Mouse (Mus musculus) hindbrain, embryonic 13.5 days (tissue): ENCODE results near the gene Nbl1. TPM values are rescaled to one million over a fixed set of nuclear protein-coding genes. Genes with fewer than 3 reads are reported as not detected.
A peak's percentile ranks its signal among the peaks of the same experiment; 100 is the strongest.

ENCODE experiments used
- ATAC-seq: fragments of 200-750 bp; cut with Nextera tagmentation; 2 replicates; pipeline ENCODE4 v1.8.0; 2017; ENCODE audit warnings: moderate TSS enrichment; ENCODE audit not compliant: low FRiP score
- H3K27ac ChIP-seq: fragments of 300-500 bp; sonication (generic); 2 replicates; pipeline ENCODE4 v1.5.1; 2015; ENCODE audit warnings: inconsistent platforms, mild to moderate bottlenecking, moderate library complexity
- H3K27me3 ChIP-seq: fragments of 300-500 bp; sonication (generic); 2 replicates; pipeline ENCODE4 v1.6.1; 2015; ENCODE audit warnings: mild to moderate bottlenecking, inconsistent platforms
- H3K36me3 ChIP-seq: fragments of 300-500 bp; sonication (generic); 2 replicates; pipeline ENCODE4 v1.6.1; 2015; ENCODE audit warnings: mild to moderate bottlenecking, inconsistent platforms
- H3K4me1 ChIP-seq: fragments of 300-500 bp; sonication (generic); replicated peaks from 2 replicates; pipeline ENCODE4 v1.6.1; 2015; ENCODE audit warnings: inconsistent platforms
- H3K4me2 ChIP-seq: fragments of 300-500 bp; sonication (generic); 2 replicates; pipeline ENCODE4 v1.6.1; 2015; ENCODE audit warnings: inconsistent platforms, mild to moderate bottlenecking, moderate library complexity
- H3K4me3 ChIP-seq: fragments of 300-500 bp; sonication (generic); 2 replicates; pipeline ENCODE4 v1.5.1; 2015; ENCODE audit warnings: mild to moderate bottlenecking, inconsistent platforms
- H3K9ac ChIP-seq: fragments of 300-500 bp; sonication (generic); 2 replicates; pipeline ENCODE4 v1.6.1; 2015; ENCODE audit warnings: mild to moderate bottlenecking, inconsistent platforms
- H3K9me3 ChIP-seq: fragments of 300-500 bp; sonication (generic); 2 replicates; pipeline ENCODE4 v1.6.1; 2016; ENCODE audit warnings: inconsistent platforms
- WGBS: fragments of 180-500 bp; shearing (Covaris S2); methylation state at CpG from one replicate; pipeline ENCODE4 v1.1.7; 2015; 5-methylcytosine and 5-hydroxymethylcytosine counted together
- polyA plus RNA-seq: library from polyadenylated mRNA; unstranded; fragments of >200 nt; fragmentation: Nextera tagmentation; extraction: Ambion mirVana; gene quantifications from 2 replicates; pipeline ENCODE4 v1.2.1, GENCODE M21; 2015

The Nbl1 gene
- polyA plus RNA-seq, 1 experiment from 2014 or later, result 45.3 TPM

DNA sequence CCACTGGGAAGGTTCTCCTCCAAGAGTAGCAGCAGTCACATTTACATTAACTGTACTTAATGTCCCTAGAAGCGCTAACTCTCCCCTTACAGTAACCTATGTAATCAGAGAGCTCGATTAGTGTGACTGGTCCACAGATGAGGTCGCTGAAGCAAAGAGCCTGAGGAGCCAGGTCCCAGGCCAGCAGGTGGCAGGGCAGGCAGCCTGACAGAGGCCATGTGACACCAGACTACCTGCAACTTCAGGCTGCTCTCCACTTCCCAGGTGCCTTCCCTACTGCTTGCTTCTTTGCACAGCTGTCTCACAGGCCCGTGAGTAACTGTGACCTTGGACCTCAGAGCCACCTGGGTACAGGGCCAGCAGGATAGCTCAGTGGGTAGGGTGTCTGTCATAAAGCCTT is 58.3 kb downstream of the Nbl1 start:
- ATAC-seq, result no peak
- Histone ChIP-seq H3K4me2 (no peak overlapping the region), H3K4me1 (peaks cover 44% of the 10 kb centered on the region), H3K9ac (no peak overlapping the region), H3K9me3 (no peaks in the 10 kb centered on the region), H3K36me3 (no peaks in the 10 kb centered on the region), H3K4me3 (no peak overlapping the region), H3K27ac (no peak overlapping the region), H3K27me3 (peaks cover 16% of the 10 kb centered on the region; the same call in 1 of the 2 replicates)
- WGBS, result 46% methylated on average over 4 of the region's 4 CpGs

DNA sequence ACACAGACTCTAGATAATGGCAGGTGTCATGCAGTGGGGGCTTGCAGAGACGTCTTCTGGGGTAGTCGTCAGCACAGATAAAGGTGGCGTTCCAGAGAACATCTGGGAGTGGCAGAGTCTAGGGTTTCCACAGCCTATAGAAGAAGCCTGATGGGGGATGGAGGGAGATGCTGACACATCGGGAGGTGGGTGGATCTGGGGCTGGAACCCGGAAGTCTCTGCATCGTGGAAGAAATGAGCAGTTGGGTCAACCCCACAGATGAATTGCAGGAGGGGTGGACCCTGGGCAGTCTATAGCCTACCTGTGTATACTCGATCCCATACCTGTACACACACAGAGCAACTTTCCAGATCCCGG is 58.8 kb downstream of the Nbl1 start:
- H3K4me1 ChIP-seq, result peaks cover 42% of the 10 kb centered on the region
- no peak for ATAC-seq
- H3K4me3 ChIP-seq, result no peak overlapping the region
- H3K4me2 ChIP-seq, result no peak overlapping the region
- H3K36me3 ChIP-seq, result no peaks in the 10 kb centered on the region
- H3K9ac ChIP-seq, result no peak overlapping the region
- H3K27me3 ChIP-seq, result peaks cover 16% of the 10 kb centered on the region; the same call in 1 of the 2 replicates
- no peak overlapping the region for H3K27ac ChIP-seq
- no peaks in the 10 kb centered on the region for H3K9me3 ChIP-seq
- WGBS, result 85% methylated on average over 8 of the region's 8 CpGs

DNA sequence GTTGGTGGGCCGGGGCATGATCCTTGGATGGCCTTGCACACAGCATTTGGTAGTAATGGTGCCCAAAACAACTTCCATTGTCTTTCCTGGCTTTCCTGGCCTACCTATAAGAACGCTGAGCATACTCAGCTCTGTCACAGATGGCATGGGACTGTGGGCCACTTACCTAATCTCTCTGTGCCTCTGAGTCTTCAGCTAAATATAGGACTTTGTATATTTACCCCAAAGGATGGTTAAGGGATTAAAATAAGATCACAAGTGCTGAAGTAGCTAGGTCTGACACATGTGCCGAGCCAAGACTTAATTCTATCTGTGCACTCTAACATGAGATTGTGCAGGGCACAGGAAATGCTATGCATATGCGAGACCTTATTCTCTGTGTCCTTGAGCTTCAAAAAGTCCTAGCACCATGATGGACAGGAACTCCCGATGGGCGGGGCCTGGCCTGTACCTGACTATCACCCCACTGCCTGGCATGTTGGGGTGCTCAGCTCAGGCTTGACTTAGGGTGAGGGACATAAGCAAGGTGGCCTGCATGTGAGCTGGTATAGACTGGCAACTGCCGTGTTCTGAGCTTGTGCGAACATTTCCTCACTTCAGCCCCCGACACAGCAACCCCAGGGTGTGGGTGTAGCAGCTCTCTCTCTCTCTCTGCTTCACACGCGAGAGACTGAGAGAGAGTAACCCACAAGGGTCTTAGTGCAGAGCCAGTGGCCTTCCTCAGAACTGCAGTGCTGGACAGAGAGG is 59.4 kb downstream of the Nbl1 start:
- Histone ChIP-seq H3K4me1 (peaks cover 36% of the 10 kb centered on the region), H3K4me2 (no peak overlapping the region), H3K36me3 (no peaks in the 10 kb centered on the region), H3K9ac (no peak overlapping the region), H3K27ac (peak overlapping the region; percentile 35; the same call in 1 of the 2 replicates), H3K9me3 (no peaks in the 10 kb centered on the region), H3K4me3 (no peak overlapping the region), H3K27me3 (peaks cover 17% of the 10 kb centered on the region; the same call in 1 of the 2 replicates)
- ATAC-seq, result no peak
- 83% methylated on average over 11 of the region's 11 CpGs for WGBS

DNA sequence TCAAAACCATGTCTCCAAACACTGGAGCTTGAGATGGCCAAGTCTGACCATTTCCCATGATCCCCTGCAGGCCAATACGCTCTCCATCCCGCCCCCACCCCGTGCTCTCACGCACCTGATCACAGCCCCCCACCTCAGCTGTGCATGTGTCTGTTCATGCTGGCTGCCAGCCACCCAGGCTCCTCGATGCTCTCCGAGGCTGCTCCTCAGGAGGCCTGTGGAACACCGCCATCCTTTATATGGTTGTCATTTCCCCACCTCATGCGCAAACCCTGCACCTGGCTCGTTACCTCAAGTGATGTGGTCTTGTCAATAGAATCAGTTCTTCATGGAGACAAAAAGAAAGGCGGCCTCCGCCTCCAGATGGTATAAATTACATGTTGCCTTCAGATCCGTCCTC is 60.3 kb downstream of the Nbl1 start:
- 72% methylated on average over 12 of the region's 12 CpGs for WGBS
- Histone ChIP-seq H3K4me1 (peaks cover 27% of the 10 kb centered on the region), H3K4me3 (no peak overlapping the region), H3K9ac (no peak overlapping the region), H3K9me3 (no peaks in the 10 kb centered on the region), H3K4me2 (no peak overlapping the region), H3K36me3 (no peaks in the 10 kb centered on the region), H3K27ac (0 out of 2 replicates have a peak overlapping the region, but pooled peaks have one; percentile 35), H3K27me3 (peaks cover 23% of the 10 kb centered on the region)
- no peak for ATAC-seq

Other genes starting within 250 kb of the Nbl1 start
- 0.25 and 0.49 TPM in 2 replicates for gene Pla2g5, start 229.5 kb downstream of the Nbl1 start, polyA plus RNA-seq
- not detected in 2 replicates for gene Gm13030, start 219.0 kb downstream of the Nbl1 start, polyA plus RNA-seq
- not detected in 2 replicates for gene Pla2g2e, start 215.1 kb downstream of the Nbl1 start, polyA plus RNA-seq
- 2.5 and 3.5 TPM in 2 replicates for gene Otud3, start 179.0 kb downstream of the Nbl1 start, polyA plus RNA-seq
- not detected in 2 replicates for gene Rnf186, start 125.9 kb downstream of the Nbl1 start, polyA plus RNA-seq
- gene Tmco4, start 120.1 kb downstream of the Nbl1 start, polyA plus RNA-seq, result 0.89 and 1.3 TPM in 2 replicates
- 0.18 and 0.27 TPM in 2 replicates for gene Htr6, start 17.4 kb downstream of the Nbl1 start, polyA plus RNA-seq
- 424 and 441 TPM in 2 replicates for gene Minos1, start 38.1 kb upstream of the Nbl1 start, polyA plus RNA-seq
- 340 and 343 TPM in 2 replicates for gene Capzb, start 99.9 kb upstream of the Nbl1 start, polyA plus RNA-seq
- gene Pqlc2, start 217.7 kb upstream of the Nbl1 start, polyA plus RNA-seq, result 14.3 TPM in 2 replicates
- 58.7 and 60.0 TPM in 2 replicates for gene Akr7a5, start 217.8 kb upstream of the Nbl1 start, polyA plus RNA-seq